Mouse (Mus musculus) cerebral cortex, adult 2 months (tissue): Measurements from ENCODE around the gene Pla2g12a.

Experiments
- WGBS: fragments of 180-500 bp; shearing (Covaris S2); methylation state at CpG from one replicate; pipeline ENCODE4 v1.1.7; 2018; 5-methylcytosine and 5-hydroxymethylcytosine counted together

Gene Pla2g12a

DNA sequence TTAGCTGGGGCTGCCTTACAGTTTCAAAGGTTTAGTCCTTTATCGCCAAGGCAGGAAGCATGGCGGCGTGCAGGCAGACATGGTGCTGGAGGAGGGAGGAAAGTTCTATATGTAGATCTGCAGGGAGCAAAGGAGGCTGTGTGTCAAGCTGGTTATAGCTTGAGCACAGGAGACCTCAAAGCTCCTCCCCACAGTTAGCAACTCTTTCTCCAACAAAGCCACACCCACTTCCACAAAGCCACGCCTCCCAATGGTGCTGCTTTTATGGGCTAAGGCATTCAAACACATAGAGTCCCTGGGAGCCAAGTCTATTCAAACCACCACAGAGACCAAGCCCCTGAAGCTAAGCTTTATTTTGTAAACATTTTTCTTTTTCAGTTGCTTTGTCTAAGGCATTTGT is 20.5 kb downstream of the Pla2g12a start:
- 74% methylated on average over 4 of the region's 4 CpGs for WGBS

DNA sequence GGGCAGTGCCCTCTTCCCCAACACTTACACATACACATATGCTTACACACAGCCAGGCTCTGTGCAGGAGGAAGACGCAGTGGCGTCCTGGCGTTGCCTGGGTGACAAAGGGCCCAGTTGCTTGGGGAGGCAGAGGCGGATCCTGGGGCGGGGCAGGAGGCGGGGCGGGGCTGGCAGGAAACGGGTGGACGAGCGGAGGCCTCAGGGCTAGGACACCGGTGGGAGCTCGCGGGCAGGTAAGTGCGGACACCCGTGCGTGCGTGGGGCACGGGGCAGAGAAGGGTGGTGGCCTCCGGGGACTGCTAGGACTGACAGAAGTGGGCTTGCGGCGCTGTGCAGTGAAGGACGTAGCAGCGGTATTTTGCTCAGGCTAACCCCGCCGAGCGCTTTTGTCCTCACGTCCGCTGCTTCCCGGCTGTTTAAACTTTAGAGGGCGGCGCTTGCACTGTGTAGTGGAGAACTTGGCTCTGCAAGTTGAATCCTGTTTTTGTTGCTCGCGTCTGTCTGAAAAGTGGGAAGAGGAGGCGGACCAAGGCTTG is 22.9 kb downstream of the Pla2g12a start, which contains the start of gene Casp6:
Gene Casp6, plus strand, starts transcription at position 155 of the 539 bp plus-strand sequence.
- WGBS = under 1% methylated on average over 34 of the region's 34 CpGs

DNA sequence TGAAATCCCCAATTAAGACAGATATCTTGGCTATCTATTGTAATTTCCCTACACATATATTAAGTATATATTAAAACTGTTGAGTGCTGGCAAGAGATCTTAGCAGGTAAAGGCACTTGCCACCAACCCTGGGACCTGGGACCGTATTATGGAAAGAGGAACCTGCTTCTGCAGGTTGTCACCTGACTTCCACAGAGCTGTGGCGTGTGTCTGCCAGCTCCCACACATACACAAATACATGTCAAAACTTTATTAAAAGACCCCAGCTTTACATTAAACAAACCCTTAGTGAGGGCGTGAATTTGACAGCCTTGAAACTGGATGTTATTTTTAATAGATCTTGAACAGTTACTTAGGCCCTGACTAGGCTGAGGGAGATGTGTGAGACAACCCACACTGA is 25.0 kb downstream of the Pla2g12a start:
- 70% methylated on average over 3 of the region's 3 CpGs for WGBS

DNA sequence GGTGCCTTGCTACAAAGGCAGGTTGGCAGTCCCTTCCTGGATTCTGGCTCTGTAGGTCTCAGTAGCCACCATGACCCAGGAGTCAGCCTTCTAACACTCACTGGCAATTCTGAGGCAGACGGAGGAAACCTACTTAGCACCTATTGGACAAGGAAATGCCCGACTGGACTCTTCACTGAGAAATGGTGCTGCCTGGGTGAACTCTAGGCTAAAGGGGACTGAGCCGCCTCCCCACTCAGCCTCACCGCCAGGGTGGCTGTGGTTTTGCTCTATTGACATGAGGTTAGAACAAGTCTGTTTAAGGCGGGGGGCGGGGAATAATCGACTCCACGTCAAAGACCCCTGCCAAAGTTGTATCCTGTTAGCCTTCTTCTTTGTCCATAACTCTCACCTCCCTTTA is 25.5 kb downstream of the Pla2g12a start:
- WGBS = 88% methylated on average over 8 of the region's 8 CpGs

DNA sequence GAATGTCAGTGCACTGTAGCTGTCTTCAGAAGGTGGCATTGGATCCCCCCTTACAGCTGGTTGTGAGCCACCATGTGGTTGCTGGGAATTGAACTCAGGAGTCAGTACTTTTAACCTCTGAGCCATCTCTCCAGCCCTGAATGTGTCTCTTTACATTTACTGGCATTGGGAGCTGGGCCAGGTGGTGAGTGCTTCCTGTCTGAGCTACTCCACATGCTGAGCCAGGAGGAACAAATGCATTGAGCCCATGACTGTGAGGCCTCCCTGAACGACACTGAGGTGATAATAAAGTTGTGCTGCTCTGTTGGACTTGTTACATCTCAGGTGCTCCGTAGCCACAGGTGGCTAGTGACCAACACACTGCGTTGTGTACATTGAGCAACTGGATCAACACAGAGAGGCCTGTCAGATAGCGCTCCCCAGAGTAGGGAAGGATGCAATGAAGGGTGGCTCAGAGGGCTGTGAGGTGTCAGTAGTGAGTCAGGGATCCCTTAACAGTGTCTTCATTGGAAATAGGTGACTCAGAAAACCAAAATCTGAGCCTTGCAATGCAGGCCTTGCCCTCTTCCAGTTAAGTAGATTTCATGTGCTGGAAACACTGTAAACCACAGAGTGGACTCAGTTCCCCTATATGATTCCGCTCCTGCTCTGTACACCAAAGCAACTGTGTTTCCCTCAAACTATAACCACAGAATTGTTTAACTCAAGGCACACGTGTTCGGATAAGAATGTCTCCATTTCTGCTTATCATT is 26.2 kb downstream of the Pla2g12a start:
- WGBS = 90% methylated on average over 7 of the region's 7 CpGs

DNA sequence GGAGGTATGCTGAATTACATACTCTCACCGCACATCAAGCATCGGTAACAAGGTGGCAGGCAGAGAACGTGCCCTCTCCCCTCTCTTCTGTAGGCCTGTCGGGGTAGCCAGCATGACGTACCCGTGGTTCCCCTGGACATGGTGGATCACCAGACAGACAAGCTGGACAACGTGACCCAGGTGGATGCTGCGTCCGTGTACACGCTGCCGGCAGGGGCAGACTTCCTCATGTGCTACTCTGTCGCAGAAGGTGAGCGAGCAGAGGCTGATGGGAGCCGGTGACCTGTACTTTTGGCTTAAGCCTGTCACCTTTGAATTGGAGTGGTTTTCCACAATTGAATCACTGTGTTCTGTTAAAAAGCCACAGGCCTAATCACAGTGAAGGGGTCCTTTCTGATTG is 33.6 kb downstream of the Pla2g12a start:
- WGBS = 94% methylated on average over 14 of the region's 14 CpGs

DNA sequence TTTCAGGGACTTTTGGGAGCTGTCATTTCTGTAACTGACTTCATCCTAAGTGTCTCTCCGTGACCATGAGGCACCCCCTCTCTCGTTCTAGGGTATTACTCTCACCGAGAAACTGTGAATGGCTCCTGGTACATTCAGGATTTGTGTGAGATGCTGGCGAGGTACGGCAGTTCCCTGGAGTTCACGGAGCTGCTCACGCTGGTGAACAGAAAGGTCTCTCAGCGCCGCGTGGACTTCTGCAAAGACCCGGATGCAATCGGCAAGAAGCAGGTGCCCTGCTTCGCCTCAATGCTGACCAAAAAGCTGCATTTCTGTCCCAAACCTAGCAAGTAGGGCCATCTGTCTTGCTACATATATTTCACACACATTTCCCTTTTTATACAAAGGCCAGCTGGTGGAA is 34.8 kb downstream of the Pla2g12a start:
- 86% methylated on average over 13 of the region's 13 CpGs for WGBS

DNA sequence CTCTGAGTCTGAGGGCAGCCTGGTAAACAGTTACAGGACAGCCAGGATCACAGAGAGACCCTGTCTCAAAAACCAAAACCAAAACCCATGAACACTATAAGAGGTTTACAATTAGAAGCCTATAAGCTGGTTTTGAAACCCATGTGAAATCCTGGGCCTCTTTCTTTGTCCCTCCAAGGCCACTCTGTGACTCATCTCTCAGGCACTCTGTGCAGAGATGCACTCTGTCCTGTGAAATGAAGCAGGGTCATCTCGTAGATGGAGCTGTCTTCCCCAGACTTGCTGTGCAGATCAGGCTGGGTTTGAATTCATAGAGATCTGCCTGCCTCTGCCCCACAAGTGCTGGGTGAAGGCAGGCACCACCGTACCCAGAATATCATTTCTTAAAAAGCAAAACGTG is 39.0 kb downstream of the Pla2g12a start:
- WGBS = 86% methylated on average over 3 of the region's 3 CpGs

DNA sequence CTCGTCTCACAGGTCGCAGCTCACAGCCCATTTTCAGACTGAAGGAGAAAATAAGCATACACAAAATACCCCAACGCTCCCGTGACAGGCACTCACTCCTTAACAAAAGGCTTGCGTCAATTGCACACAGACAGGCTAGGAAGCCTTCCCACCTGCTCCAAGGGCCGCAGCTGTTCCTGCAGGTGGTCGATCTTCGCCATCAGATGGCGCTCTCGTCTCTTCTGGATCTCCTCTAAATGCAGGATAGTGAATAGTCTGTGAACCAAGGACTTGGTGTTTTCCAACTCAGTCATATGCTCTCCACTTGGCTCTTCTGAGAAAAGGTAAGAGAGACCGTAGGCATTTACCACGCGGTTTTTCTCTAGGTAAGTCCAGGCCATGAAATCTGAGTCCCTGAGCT is 40.0 kb downstream of the Pla2g12a start:
- 11% methylated on average over 13 of the region's 13 CpGs for WGBS

DNA sequence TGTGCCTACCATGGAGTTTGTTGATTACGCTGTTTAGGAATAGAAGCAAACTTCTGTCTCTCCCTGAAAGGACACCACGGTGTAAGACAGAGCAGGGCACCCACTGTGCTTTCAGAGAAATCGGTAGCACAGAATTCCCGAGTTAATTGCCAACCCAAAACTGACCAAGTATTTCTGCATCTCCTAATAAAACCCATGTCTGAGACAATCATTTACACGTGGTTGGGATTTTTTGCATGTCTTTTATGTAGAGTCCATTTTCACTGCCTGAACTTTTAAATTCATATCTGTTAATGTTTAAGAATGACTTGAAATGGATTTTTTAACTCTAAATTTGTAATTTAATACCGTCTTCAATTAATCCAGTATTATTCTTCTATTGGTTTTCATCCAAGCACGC is 45.2 kb downstream of the Pla2g12a start:
- whole genome bisulfite sequencing = 93% methylated on average over 7 of the region's 7 CpGs

DNA sequence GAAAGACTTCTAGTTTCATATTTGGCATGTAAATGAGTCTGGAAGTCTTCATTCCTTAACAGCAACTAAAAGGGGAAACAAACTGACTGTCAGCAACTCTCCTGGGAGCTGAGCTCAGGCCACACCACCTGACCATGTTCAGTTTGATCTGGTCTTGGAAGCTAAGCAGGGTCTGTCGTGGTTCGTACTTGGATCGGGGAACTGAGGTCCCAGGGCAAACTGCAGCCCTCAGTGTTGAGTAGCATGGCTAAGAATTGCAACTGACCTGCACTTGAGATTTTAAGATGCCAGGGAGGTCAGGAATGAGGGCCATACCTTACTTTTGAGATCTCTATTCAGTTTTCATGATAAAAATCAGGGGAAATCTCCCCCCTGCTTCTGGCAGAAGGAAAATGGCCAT is 47.5 kb downstream of the Pla2g12a start:
- WGBS = 88% methylated on average over 3 of the region's 3 CpGs

DNA sequence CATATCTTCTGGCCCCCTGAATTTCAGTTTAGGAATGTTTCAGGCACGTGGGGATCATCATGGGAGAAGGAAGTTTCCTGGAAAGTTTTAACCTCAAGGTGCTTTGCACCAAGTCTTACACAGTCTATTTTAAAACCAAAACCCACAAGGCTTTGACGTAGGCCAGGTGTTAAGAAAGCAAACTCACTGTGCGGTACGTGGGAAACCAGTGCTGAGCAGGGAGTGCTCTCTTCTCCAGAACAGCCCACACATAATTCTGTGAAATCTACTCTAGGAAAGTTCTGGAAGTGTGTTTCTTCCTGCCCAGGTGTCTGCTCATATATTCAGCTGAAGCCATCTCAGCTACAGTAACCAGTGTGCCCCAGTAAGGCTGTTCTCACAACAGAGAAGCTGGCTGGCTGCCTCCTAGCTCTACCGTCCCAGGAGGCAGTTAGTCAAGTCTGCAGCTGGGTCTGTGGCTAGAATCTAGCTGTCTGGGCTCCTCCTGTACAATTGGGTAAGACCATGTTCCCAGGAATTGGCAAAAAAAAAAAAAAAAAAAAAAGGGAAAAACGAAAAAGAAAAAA is 51.9 kb downstream of the Pla2g12a start:
- 43% methylated on average over 6 of the region's 6 CpGs for WGBS

DNA sequence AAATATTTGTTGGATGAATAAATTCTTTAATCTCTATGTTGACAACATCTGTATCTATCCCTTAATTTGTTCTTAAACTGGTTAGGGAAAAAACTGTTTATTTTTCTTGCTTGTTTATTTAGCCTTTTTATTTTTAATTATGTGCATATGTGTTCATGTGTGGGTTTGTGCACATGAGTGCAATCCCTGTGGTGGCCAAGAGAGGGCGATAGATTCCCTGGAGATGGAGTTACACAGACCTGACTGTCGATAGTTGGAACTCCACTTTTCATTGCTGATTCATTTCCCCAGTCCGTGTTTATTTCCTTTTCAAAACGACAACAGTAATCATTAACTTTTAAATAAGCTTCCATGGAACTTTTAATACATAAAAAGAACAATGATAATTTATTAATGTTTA is 54.0 kb downstream of the Pla2g12a start:
- 49% methylated on average over 4 of the region's 4 CpGs for WGBS

DNA sequence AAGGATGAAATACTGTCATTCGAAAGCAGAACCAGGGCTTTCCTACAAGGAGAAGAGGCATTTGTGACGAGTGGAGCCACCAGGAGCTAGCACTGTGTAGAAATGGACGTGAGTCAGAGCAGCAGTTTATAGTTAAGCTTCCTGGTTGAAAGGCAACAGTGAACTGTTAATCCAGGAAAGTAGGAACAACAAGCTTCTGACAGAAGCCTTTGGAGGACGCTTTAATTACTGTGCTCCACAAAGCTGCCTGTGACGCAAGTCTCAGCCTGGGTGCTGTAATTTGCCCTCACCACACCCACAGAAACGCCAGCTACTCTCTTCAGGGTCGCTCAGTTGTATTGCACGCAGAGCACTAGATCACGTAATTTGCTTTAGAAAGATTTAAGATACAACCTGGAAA is 58.2 kb downstream of the Pla2g12a start:
- WGBS = 29% methylated on average over 9 of the region's 9 CpGs

DNA sequence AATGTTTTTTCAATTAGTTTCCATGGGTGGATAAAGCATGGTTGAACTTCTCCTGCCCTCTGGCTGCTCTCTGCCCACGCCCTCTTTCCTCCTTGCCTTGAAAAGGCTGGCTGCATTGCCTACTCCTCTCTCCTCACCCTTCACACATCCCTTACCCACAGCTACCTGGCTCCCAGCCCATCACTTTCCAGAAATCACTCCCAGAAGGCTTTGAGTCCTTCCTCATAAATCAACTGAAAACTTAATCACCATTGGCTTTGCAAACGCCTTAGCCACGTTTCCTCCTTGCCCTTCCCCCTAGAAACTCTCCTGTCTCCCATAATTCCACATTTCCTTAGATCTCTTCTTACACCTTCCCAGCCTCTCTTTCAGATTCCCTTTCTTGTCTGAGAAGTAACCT is 59.4 kb downstream of the Pla2g12a start:
- 67% methylated on average over 3 of the region's 3 CpGs for WGBS

DNA sequence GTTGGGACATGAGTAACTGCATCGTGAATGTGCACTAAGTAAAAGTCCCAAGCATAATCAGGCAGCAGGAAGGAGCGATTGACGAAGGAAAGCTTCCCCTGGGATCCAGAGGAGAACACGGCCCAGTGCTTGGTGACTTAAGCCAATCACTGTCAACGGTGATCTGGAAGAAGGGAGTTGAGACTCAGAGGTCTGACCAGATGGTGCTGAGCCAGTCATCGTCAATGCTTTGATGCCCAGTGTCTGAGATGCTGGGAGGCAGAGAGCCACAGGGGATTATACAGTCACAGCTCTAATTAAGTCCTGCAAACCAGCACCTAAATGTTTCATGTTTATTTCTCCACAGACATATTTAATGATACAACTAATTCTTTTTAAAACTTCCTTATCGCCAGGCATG is 60.7 kb downstream of the Pla2g12a start:
- WGBS = 71% methylated on average over 7 of the region's 7 CpGs

DNA sequence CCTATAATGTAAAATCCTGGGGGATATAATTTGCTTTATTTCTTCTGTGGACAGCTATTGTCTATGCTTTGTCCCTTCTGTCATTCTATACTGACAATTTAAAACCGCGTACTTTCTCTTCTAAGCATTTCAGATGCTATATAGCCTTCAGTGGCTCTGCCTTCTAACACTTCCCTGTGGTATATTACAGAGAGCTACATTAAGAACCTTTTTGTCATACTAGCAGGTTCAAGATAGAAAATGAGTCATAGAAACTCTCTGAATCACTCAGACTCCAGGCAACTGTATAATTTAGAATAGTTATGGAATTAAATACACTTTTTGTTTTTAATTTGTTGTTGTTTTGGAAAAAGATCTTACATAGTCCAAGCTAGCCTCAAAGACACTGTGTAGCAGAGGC is 62.4 kb downstream of the Pla2g12a start:
- WGBS = 55% methylated on average over 2 of the region's 2 CpGs

DNA sequence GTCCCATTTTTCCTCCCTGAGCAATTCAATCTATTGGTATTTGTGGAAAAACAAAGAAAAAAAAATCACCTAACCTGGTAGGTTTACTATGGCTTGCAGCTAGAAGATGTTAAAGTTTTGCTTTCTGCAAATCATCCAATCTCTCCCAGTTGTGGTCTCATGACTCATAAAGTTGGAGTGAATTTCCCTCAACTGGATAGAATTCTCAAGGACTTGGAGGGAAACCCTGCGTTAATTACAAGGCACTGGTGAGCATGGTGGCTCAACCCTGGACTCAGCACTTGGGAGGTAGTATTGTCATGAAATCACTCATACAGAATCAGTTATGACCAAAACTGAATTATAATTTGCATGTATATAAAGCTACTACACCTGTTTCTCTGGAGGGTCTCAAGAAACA is 62.9 kb downstream of the Pla2g12a start:
- 77% methylated on average over 1 of the region's 1 CpGs for WGBS

DNA sequence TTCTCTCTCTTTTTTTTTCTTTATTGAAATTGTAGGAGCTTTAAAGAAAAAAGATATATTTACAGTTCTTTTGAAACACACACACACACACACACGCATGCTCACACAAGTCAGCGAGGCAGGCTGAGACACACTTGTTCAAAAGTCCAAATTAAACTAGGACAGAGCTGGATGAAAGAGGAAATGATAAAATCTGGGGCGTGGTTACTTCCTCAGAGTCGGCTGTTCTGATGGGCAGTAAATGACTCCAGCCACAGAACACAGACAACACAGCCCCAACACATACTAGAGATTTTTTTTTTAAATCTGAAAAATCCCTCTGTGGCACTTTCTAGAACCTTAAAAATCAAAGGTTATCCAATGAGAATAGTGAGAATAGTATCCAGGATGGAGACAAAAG is 65.4 kb downstream of the Pla2g12a start:
- WGBS = 71% methylated on average over 4 of the region's 4 CpGs
